Mouse (Mus musculus) fibroblast of lung, adult 2 months (primary cell): ENCODE results near the gene Olfr287.

ENCODE experiments used
- DNase-seq: peaks from one replicate; pipeline ENCODE4 v3.0.0-alpha.2; 2011; ENCODE audit warnings: low read depth

The Olfr287 gene

DNA sequence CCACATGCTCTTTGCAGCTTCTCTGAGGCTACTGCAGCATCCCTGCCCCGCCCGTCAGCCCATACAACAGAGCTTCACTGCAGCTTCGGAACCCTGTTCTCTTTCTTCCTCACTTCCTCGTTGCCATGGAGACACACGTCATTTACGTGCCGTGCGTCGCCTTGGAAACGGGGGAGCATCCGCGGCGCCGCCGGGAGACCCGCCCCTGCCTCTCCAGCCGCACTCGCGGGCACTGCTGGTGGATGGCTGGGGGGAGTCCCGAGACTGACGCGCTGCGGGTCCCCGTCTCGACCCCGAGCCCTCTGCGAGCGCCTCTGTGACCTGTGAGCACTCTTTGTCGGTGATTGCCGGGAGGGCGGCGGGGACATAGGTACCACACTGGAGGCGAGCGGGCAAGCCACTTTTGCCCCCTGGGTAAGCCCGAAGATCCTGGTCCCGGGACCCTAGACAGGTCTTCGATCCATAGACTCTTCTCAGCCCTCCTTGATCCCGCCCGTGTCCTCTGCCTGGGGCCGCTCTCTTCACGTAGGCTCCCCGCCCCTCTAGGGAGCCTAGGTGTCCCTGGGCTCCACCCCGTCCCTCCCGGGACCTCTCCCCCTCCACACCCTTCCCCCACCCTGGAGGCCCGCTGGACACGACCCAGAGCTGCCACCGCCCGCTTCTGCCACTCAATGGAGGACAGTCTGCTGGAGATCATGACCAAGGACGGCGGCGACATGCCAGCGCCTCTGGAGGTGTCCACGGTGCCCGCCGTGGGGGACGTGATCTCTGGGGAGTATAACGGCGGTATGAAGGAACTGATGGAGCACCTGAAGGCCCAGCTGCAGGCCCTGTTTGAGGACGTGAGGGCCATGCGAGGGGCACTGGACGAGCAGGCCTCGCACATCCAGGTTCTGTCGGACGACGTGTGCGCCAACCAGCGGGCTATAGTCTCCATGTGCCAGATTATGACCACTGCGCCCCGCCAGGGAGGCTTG lies 52.9 kb downstream of the Olfr287 start:
- no peak for DNase-seq

DNA sequence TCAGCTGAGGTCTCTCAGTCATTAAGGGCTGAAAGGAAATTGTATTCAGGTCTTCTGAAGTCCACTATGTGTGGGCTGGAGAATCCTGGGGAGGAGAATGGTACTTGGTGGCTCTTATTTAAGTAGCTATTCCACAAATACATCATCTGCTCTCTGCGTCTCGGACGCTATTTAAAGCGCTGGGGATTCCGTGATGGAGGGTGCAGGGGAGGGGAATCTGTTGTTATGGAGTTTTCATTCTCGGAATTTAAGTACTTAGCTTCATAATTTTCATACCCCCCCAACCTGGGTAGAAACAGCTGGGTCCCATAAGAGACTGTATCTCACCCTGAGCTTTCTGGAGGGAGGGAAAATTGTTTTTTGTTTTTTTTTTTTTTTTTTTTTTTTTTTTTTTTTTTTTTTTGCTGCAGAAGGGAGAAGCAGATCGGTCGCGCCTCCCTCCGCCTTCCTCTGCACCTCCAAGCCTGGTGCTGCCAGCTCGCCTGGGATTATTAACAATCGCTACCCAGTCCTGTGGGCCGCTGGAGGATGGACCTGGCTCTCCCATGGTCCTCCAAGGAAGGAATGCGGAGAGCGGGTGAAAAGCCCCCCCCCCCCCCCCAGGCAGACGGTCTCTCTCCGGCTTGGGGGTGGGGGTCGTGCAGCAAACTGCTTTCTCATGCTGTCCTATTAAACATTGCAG lies 53.8 kb downstream of the Olfr287 start, which contains the start of gene Ccdc184:
Gene Ccdc184, plus strand, starts transcription at position 196 of the 682 bp plus-strand sequence.
- DNase-seq = no peak

DNA sequence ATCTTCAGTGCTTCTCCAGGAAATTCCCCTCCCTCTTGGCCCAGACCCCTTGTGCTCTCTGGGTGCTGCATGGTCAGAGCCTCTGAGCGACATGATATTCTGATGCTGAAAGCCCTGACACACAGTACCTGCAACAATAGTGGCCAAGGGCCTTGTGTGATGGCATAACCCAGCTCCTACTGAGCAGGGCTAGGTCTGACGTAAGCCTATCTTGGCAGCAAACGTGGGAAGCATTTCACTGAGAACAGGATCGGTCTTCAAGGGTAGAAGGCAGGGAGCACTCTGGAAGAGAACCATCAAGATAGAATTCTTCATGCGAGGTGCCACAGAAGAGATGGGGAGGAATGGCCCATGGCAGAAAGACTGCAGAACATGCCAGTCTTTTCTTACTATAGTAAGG lies 55.3 kb downstream of the Olfr287 start, which contains the start of gene Asb8:
Gene Asb8, minus strand, starts transcription at position 101 of the 400 bp plus-strand sequence.
- no peak for DNase-seq

DNA sequence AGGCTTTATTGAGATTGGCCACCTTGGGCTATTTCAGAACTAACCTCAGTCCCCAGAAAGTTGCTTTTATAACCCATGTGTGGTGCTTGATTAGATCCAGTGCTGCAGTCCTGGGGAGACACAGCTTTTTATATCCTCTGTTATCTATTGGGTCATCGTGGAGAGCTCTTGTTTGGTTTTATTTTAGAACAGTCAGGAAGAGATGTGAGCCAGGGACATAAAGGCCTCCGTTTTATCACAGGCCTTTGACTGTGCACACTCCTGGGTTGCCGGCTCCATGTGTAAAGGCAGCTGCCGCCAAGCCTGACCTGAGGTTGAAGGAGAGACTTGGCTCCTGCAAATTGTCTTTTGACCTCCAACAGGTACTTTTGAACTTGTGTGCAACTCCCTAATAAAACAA lies 58.3 kb downstream of the Olfr287 start:
- no peak for DNase-seq

DNA sequence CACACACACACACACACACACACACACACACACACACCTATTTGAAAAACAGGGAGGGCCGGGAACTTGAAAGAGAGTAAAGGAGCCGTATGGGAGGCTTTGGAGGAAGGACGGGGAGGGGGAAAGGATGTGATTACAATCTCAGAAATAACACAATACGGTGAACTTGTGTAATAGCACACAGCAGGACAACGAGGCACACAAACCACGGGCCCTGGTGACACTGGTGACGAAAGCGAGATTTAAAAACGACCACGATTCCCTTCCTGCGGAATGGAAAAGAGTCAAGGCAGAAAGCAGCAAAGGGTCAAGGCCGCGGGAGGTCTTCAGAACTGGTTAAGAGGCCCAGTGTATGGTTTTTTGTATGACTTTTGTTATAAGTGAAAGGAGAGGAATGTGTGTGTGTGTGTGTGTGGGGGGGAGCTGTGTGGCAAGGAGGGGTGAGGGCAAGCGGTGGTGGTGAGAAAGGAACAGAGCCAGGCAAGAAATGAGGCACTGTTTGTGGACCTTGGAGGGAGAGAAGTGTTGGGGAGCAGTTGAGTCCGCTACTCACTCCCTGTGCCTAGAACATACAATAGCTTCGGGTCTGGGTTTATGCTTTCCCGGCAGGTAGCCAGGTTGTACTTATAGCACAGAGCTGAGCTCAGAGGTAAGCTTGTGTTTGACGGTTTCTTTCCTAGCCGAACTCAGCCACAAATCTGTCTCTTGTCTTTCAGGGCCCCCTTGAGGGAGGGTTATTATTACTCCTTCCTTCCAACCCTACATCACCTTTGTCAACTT lies 59.6 kb downstream of the Olfr287 start:
- DNase-seq = no peak

DNA sequence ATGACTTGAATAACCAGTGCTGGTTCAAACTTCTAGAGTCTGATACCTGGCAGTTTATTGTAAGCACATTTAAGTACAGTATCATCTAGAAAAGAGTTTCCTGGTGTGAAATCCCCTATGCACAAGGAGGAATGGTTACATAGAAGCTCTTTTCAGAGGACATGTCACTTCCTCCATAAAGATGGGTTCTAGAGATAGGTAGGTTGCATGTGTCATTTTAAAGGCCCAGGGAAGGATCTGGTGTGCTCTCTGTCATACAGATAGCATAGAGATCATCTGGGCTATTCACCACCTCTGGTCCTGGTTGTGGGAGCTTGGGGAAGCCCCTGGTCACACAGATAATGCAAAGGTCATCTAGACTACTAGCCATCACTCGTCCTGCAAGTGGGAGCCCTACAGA lies 63.6 kb downstream of the Olfr287 start:
- DNase-seq = no peak
